Mouse (Mus musculus) heart, adult 2 months (tissue): Measurements from ENCODE around the gene Olfr449. TPM values are rescaled to one million over a fixed set of nuclear protein-coding genes. Genes with fewer than 3 reads are reported as not detected.

ENCODE experiments used
- DNase-seq, 2 experiments: peaks; one replicate each; pipeline ENCODE4 v3.0.0; 2021
- H3K27ac ChIP-seq: fragments of 200-600 bp; 2 replicates; pipeline ENCODE4 v1.8.1; 2022
- H3K27me3 ChIP-seq: fragments of 200-500 bp; 2 replicates; pipeline ENCODE4 v1.6.1; 2012; ENCODE audit warnings: mild to moderate bottlenecking, low read length, inconsistent platforms, mixed read lengths; ENCODE audit not compliant: control insufficient read depth, insufficient read depth
- H3K36me3 ChIP-seq: fragments of 200-500 bp; 2 replicates; pipeline ENCODE4 v1.6.1; 2012; ENCODE audit warnings: low read length, inconsistent platforms; ENCODE audit not compliant: control insufficient read depth, insufficient read depth
- H3K4me1 ChIP-seq: fragments of 200-500 bp; 2 replicates; pipeline ENCODE4 v1.6.1; 2011; ENCODE audit warnings: low read length; ENCODE audit not compliant: control insufficient read depth, insufficient read depth
- H3K4me3 ChIP-seq: fragments of 200-600 bp; 2 replicates; pipeline ENCODE4 v1.8.1; 2022
- H3K79me2 ChIP-seq: fragments of 200-500 bp; replicated peaks from 2 replicates; pipeline ENCODE4 v1.6.1; 2012; ENCODE audit warnings: mild to moderate bottlenecking, inconsistent platforms, low read length, moderate library complexity, mixed read lengths; ENCODE audit not compliant: control insufficient read depth, insufficient read depth
- H3K9ac ChIP-seq: fragments of 200-500 bp; 2 replicates; pipeline ENCODE4 v1.6.1; 2012; ENCODE audit warnings: low read depth, mild to moderate bottlenecking, control low read depth, inconsistent platforms, low read length, mixed read lengths
- CTCF ChIP-seq: fragments of 200-600 bp; IDR thresholded peaks from 2 replicates; pipeline ENCODE4 v1.8.1; 2022; ENCODE audit warnings: antibody characterized with exemption, mild to moderate bottlenecking, moderate library complexity
- EP300 ChIP-seq: fragments of 200-500 bp; IDR thresholded peaks from 2 replicates; pipeline ENCODE4 v1.6.1; 2011; ENCODE audit warnings: low read depth, low read length, control low read depth; ENCODE audit not compliant: insufficient read depth
- POLR2A ChIP-seq: fragments of 200-500 bp; IDR thresholded peaks from 2 replicates; pipeline ENCODE4 v1.6.1; 2011; ENCODE audit warnings: mild to moderate bottlenecking, low read depth, low read length, control low read depth; ENCODE audit not compliant: insufficient read depth
- WGBS: fragments of 180-500 bp; shearing (Covaris S2); methylation state at CpG from one replicate; pipeline ENCODE4 v1.1.7; 2018; 5-methylcytosine and 5-hydroxymethylcytosine counted together
- intact Hi-C: fragments of 180-260 bp; cut with DNase I; formaldehyde crosslinking; loops from one replicate; pipeline ENCODE4 v1.15.1; 2025
- polyA plus RNA-seq: library from polyadenylated mRNA; depleted of rRNA; stranded (reverse); fragments of >200 nt; gene quantifications from 2 replicates; pipeline ENCODE4 v1.2.3, GENCODE M21; 2012; rRNA removed
- total RNA-seq, 2 experiments: library from RNA; stranded (reverse); gene quantifications; 2 replicates each; pipeline ENCODE4 v1.2.3; 2021

Olfr449 gene
- total and polyA plus RNA-seq, 3 experiments = not detected

DNA sequence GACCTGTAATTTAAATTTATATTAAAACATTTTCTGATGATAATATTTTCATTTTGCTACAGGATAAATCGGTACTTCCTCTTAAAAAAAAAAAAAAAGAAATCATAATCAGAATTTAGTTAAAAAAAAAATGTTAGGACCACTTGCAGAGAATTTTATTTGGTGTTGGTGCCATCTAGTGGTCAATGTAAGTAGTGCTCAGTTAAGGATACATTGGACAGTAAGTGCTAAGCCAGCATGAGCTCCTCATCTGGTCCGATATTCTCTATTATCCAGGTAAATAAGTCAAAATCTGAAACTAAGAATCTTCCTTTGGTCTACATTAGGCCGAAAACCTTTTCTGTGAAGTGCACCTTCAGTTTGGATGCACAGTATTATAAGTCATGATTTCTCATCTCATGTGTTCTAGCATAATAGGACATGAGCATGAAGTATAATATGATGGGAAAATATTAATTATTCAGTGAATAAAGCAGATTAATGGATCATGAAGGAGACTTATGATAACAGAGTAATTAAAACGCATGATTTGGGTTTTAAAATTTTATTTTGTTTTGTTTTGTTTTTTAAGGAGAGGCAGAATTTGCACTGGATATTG lies 26.1 kb downstream of the Olfr449 start:
- peak; percentile 80 for TF ChIP-seq CTCF
- TF ChIP-seq POLR2A = no peak
- TF ChIP-seq EP300 = no peak
- no peak overlapping the region for H3K9ac ChIP-seq
- intact Hi-C loops = loop anchor here (10.0 kb wide), 2 partner anchors 246 to 636 kb away; no protein-coding TSS in a partner anchor
- H3K4me1 ChIP-seq = no peaks in the 10 kb centered on the region
- WGBS = 7% methylated on average over 4 of the region's 4 CpGs
- no peaks in the 10 kb centered on the region for H3K27me3 ChIP-seq
- H3K79me2 ChIP-seq = no peaks in the 10 kb centered on the region
- no peak overlapping the region for H3K27ac ChIP-seq
- H3K4me3 ChIP-seq = no peak overlapping the region
- DNase-seq = no peak
- no peaks in the 10 kb centered on the region for H3K36me3 ChIP-seq

DNA sequence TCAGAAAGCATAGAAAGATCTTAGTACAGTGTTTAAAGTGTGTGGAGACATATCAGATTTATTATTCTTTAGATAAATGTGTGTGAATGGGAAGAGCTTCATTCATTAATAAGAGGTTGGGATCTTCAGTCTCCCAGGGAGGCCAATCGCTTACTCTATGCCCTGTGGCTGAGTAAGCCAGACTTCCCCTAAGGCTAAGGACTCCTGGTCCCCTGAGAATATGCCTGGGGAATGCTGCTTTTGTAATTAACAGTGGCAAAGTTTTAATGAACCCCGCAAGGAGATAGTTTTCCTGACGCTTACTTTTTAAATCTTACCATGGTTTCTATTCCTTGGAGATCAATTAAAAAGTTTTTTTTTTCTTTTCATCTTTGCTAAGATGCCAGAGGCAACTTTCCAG lies 35.5 kb downstream of the Olfr449 start:
- 71% methylated on average over 3 of the region's 3 CpGs for WGBS

DNA sequence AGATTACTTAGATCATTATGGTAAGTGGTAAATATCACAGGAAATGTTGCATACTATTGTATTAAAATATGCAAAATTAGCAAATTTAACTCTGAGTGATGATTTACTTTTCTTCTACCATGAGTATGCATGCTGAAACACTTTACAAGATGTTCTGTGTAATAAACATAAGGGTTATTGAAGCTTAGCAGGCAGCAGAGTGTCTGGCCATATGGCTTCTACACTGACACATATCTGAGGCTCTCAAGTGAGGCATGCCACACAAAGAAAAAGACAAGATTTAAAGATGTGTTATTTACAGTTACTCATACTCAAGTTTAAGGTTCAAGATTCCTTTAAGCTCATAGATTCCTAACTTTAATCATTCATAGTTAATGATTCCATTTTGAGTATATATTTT lies 42.1 kb downstream of the Olfr449 start:
- no peak for DNase-seq
- intact Hi-C loops = no loop called here
- Histone ChIP-seq H3K36me3 (no peaks in the 10 kb centered on the region), H3K27me3 (no peaks in the 10 kb centered on the region), H3K4me3 (no peak overlapping the region), H3K79me2 (no peaks in the 10 kb centered on the region), H3K27ac (no peak overlapping the region), H3K9ac (no peak overlapping the region), H3K4me1 (no peaks in the 10 kb centered on the region)
- no peak for TF ChIP-seq EP300

More for the DNA sequence above, 35.5 kb downstream of the Olfr449 start:
- 0 out of 2 replicates have a peak, but pooled peaks cover 2% of the 10 kb centered on the region for H3K27me3 ChIP-seq
- no peaks in the 10 kb centered on the region for H3K79me2 ChIP-seq
- no peaks in the 10 kb centered on the region for H3K4me1 ChIP-seq
- no peak for DNase-seq
- no peak overlapping the region for H3K27ac ChIP-seq
- no peak overlapping the region for H3K4me3 ChIP-seq
- TF ChIP-seq POLR2A (no peak), EP300 (no peak), CTCF (no peak)
- no peaks in the 10 kb centered on the region for H3K36me3 ChIP-seq
- no peak overlapping the region for H3K9ac ChIP-seq
- intact Hi-C loops = loop anchor here (10.0 kb wide), 2 partner anchors 255 to 645 kb away; no protein-coding TSS in a partner anchor

Other genes with a start within 250 kb of the Olfr449 start
- gene Tcaf3, start 236.7 kb upstream of the Olfr449 start, total RNA-seq = not detected
- gene Tcaf3, start 236.7 kb upstream of the Olfr449 start, polyA plus RNA-seq = not detected in 2 replicates
- gene Tcaf2, start 189.1 kb upstream of the Olfr449 start, total RNA-seq = 1 to 10 TPM; 2.7 to 3.6 TPM
- 1.1 TPM in 2 replicates for gene Tcaf2, start 189.1 kb upstream of the Olfr449 start, polyA plus RNA-seq
- 10 to 100 TPM; 10.3 to 12.4 TPM for gene Tcaf1, start 124.3 kb upstream of the Olfr449 start, total RNA-seq
- gene Tcaf1, start 124.3 kb upstream of the Olfr449 start, polyA plus RNA-seq = 8.0 and 12.5 TPM in 2 replicates
- not detected for gene Olfr453, start 95.0 kb upstream of the Olfr449 start, total RNA-seq
- gene Olfr453, start 95.0 kb upstream of the Olfr449 start, polyA plus RNA-seq = not detected in 2 replicates
- not detected for gene Olfr38, start 78.0 kb upstream of the Olfr449 start, total RNA-seq
- gene Olfr38, start 78.0 kb upstream of the Olfr449 start, polyA plus RNA-seq = not detected in 2 replicates
- not detected for gene Olfr452, start 49.3 kb upstream of the Olfr449 start, total RNA-seq
- gene Olfr452, start 49.3 kb upstream of the Olfr449 start, polyA plus RNA-seq = not detected in 2 replicates
- gene Olfr450, start 22.4 kb upstream of the Olfr449 start, total RNA-seq = not detected
- not detected in 2 replicates for gene Olfr450, start 22.4 kb upstream of the Olfr449 start, polyA plus RNA-seq
- not detected for gene Olfr448, start 56.1 kb downstream of the Olfr449 start, total RNA-seq
- gene Olfr448, start 56.1 kb downstream of the Olfr449 start, polyA plus RNA-seq = not detected in 2 replicates
- gene Olfr447, start 74.5 kb downstream of the Olfr449 start, total RNA-seq = not detected
- gene Olfr447, start 74.5 kb downstream of the Olfr449 start, polyA plus RNA-seq = not detected in 2 replicates
- gene Olfr446, start 87.0 kb downstream of the Olfr449 start, total RNA-seq = not detected
- gene Olfr446, start 87.0 kb downstream of the Olfr449 start, polyA plus RNA-seq = not detected in 2 replicates
- gene Olfr444, start 114.7 kb downstream of the Olfr449 start, total RNA-seq = not detected
- gene Olfr444, start 114.7 kb downstream of the Olfr449 start, polyA plus RNA-seq = not detected in 2 replicates